Mouse (Mus musculus): ENCODE data around the gene Macc1. TPM values are rescaled to one million over a fixed set of nuclear protein-coding genes. Genes with fewer than 3 reads are reported as not detected.

Gene Macc1
- polyA plus RNA-seq, 1 experiment = not detected

DNA sequence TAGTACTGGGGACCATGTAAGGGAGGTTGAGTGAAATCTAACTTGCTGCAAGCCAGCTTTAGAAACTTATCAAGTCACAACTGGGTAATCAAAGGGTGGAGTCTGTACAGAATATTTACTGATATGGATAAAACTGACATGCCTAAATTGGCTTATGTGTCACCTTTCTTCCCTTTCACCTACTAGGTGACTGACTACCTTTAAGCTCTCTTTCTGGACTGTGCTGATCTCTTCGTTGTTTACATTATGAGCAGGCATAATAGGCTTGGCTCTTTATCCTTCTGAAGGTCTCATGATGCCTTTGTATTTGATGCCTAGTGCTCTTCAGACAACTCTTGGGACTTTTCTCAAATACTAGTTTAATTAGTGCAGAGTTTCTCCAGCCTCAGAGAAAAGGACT, 90.7 kb downstream of the Macc1 start:
- WGBS = 72% methylated on average over 1 of the region's 1 CpGs
- Histone ChIP-seq H3K4me3 (ENCODE audit: low read depth, low read length) (no peak overlapping the region), H3K27ac (ENCODE audit: insufficient read depth, low read depth, low read length) (no peak overlapping the region), H3K36me3 (ENCODE audit: control insufficient read depth, insufficient read depth, low read length) (no peaks in the 10 kb centered on the region), H3K4me1 (ENCODE audit: control insufficient read depth, insufficient read depth, insufficient read length, low read length) (no peaks in the 10 kb centered on the region), H3K27me3 (ENCODE audit: control insufficient read depth, insufficient read depth, low read length) (no peaks in the 10 kb centered on the region)
- TF ChIP-seq POLR2A (IDR thresholded peaks at IDR 0.05; ENCODE audit: low read depth, low read length) = no peak
- no peak for TF ChIP-seq CTCF (IDR thresholded peaks at IDR 0.05; ENCODE audit: extremely low read depth, insufficient read length, insufficient replicate concordance, low read depth, low read length)

DNA sequence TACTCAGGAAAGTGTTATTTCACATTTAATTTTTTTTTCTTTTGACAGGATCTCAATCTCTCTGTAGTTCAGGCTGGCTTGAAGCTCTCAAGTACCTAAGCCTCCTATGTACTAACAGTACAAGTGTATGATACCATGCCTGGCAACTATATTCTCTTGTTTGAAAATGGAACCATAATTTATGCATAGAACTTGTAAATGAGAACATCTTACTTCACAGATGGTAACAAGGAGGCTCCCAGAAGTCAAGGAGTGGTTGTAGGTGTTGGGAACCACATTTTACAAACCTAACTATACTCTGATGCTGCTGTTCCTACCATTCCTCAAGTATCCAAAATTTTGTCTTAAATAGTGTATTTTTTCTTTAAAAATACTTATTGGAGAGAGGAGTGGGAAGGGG, 96.5 kb downstream of the Macc1 start:
- Histone ChIP-seq H3K4me3 (ENCODE audit: low read depth, low read length) (no peak overlapping the region), H3K27me3 (ENCODE audit: control insufficient read depth, insufficient read depth, low read length) (no peaks in the 10 kb centered on the region), H3K4me1 (ENCODE audit: control insufficient read depth, insufficient read depth, insufficient read length, low read length) (no peaks in the 10 kb centered on the region), H3K36me3 (ENCODE audit: control insufficient read depth, insufficient read depth, low read length) (no peaks in the 10 kb centered on the region), H3K27ac (ENCODE audit: insufficient read depth, low read depth, low read length) (no peak overlapping the region)
- TF ChIP-seq POLR2A (IDR thresholded peaks at IDR 0.05; ENCODE audit: low read depth, low read length) = no peak
- no peak for TF ChIP-seq CTCF (IDR thresholded peaks at IDR 0.05; ENCODE audit: extremely low read depth, insufficient read length, insufficient replicate concordance, low read depth, low read length)

DNA sequence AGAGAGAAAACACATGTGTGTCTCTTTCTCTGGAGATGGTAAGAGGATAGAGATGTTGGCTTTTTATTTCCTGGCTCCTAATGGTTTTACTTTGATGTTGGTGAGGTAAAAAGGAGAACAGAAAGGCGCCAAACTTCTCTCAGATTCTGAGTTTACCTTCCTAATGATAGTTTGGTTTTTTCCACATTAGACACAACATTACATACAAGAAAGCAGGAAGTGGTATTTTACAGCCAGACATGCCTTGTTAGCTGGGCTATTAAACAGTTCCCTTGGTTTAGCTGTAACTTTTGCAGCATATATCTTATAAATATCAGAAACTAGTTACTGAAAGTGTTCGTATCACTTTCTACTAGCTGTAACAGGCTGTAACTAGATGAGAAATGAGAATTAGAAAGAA, 96.9 kb downstream of the Macc1 start:
- Histone ChIP-seq H3K27me3 (ENCODE audit: control insufficient read depth, insufficient read depth, low read length) (no peaks in the 10 kb centered on the region), H3K36me3 (ENCODE audit: control insufficient read depth, insufficient read depth, low read length) (no peaks in the 10 kb centered on the region), H3K4me3 (ENCODE audit: low read depth, low read length) (no peak overlapping the region), H3K4me1 (ENCODE audit: control insufficient read depth, insufficient read depth, insufficient read length, low read length) (no peaks in the 10 kb centered on the region), H3K27ac (ENCODE audit: insufficient read depth, low read depth, low read length) (no peak overlapping the region)
- no peak for TF ChIP-seq CTCF (IDR thresholded peaks at IDR 0.05; ENCODE audit: extremely low read depth, insufficient read length, insufficient replicate concordance, low read depth, low read length)
- no peak for TF ChIP-seq POLR2A (IDR thresholded peaks at IDR 0.05; ENCODE audit: low read depth, low read length)
- 77% methylated on average over 2 of the region's 2 CpGs for WGBS

DNA sequence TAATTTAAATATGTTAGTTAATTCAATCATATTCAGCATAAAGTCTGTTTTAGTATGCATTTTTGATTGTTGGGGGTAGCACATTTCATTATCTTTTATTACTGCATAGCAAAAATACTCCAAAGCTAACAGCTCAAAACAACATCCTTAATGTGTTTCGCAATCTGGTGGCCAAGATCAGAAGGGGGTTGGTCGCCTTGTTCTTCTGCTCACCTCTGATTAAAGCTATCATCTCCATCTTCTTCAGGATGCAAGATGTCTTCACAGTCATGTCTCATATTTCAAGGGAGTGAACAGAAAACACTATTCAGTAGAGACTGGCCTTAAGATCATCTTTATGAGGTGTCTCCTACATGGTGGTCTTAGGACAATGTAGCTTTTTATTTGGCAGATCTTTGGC, 97.9 kb downstream of the Macc1 start:
- Histone ChIP-seq H3K4me3 (ENCODE audit: low read depth, low read length) (no peak overlapping the region), H3K27me3 (ENCODE audit: control insufficient read depth, insufficient read depth, low read length) (no peaks in the 10 kb centered on the region), H3K36me3 (ENCODE audit: control insufficient read depth, insufficient read depth, low read length) (no peaks in the 10 kb centered on the region), H3K4me1 (ENCODE audit: control insufficient read depth, insufficient read depth, insufficient read length, low read length) (no peaks in the 10 kb centered on the region), H3K27ac (ENCODE audit: insufficient read depth, low read depth, low read length) (no peak overlapping the region)
- TF ChIP-seq CTCF (IDR thresholded peaks at IDR 0.05; ENCODE audit: extremely low read depth, insufficient read length, insufficient replicate concordance, low read depth, low read length) (no peak), POLR2A (IDR thresholded peaks at IDR 0.05; ENCODE audit: low read depth, low read length) (no peak)
- WGBS = 76% methylated on average over 2 of the region's 2 CpGs

DNA sequence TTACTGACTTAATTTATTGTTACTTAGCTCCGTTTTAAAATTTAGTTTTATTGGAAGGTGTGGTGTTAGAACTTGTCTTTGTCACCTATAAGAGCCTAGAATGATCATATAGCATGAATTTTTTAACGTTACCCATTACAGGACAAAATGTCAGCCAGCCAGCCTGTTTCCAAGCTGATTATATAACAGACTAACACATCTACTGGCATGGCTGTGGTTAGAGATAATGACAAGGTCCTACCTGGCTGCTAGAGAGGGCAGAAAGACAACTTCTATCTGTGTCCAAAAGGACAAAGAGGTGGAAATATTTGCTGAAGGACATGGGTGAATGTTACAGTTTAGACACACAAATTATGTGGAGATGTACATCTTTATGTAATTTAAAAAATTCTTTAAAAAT, 101.8 kb downstream of the Macc1 start:
- TF ChIP-seq POLR2A (IDR thresholded peaks at IDR 0.05; ENCODE audit: low read depth, low read length) (no peak), CTCF (IDR thresholded peaks at IDR 0.05; ENCODE audit: extremely low read depth, insufficient read length, insufficient replicate concordance, low read depth, low read length) (no peak)
- no peak overlapping the region for H3K4me3 ChIP-seq (ENCODE audit: low read depth, low read length)
- WGBS = 70% methylated on average over 2 of the region's 2 CpGs
- no peak overlapping the region for H3K27ac ChIP-seq (ENCODE audit: insufficient read depth, low read depth, low read length)
- no peaks in the 10 kb centered on the region for H3K4me1 ChIP-seq (ENCODE audit: control insufficient read depth, insufficient read depth, insufficient read length, low read length)
- no peaks in the 10 kb centered on the region for H3K27me3 ChIP-seq (ENCODE audit: control insufficient read depth, insufficient read depth, low read length)
- no peaks in the 10 kb centered on the region for H3K36me3 ChIP-seq (ENCODE audit: control insufficient read depth, insufficient read depth, low read length)

DNA sequence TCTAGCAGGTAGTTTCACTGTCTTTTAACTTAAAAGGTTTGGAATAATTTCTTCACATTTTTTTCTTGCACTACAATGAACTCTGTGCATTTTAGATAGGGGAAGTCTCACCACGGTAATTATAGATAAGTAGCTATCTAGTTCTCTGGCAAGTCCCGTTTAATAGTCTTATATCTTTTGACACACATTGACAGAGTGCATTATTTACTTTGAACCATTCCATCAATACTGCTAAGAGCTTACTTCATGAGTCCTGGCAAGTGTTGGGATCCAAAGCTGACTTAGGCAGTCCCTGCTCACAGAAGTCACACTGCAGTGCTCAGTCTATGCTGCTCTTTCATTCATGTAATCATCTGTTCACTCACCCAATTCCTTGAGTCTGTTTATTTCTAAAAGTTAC, 111.7 kb downstream of the Macc1 start:
- Histone ChIP-seq H3K4me3 (ENCODE audit: low read depth, low read length) (no peak overlapping the region), H3K27me3 (ENCODE audit: control insufficient read depth, insufficient read depth, low read length) (no peaks in the 10 kb centered on the region), H3K36me3 (ENCODE audit: control insufficient read depth, insufficient read depth, low read length) (no peaks in the 10 kb centered on the region), H3K27ac (ENCODE audit: insufficient read depth, low read depth, low read length) (no peak overlapping the region), H3K4me1 (ENCODE audit: control insufficient read depth, insufficient read depth, insufficient read length, low read length) (no peaks in the 10 kb centered on the region)
- no peak for TF ChIP-seq CTCF (IDR thresholded peaks at IDR 0.05; ENCODE audit: extremely low read depth, insufficient read length, insufficient replicate concordance, low read depth, low read length)
- TF ChIP-seq POLR2A (IDR thresholded peaks at IDR 0.05; ENCODE audit: low read depth, low read length) = no peak
- 27% methylated on average over 2 of the region's 2 CpGs for WGBS

DNA sequence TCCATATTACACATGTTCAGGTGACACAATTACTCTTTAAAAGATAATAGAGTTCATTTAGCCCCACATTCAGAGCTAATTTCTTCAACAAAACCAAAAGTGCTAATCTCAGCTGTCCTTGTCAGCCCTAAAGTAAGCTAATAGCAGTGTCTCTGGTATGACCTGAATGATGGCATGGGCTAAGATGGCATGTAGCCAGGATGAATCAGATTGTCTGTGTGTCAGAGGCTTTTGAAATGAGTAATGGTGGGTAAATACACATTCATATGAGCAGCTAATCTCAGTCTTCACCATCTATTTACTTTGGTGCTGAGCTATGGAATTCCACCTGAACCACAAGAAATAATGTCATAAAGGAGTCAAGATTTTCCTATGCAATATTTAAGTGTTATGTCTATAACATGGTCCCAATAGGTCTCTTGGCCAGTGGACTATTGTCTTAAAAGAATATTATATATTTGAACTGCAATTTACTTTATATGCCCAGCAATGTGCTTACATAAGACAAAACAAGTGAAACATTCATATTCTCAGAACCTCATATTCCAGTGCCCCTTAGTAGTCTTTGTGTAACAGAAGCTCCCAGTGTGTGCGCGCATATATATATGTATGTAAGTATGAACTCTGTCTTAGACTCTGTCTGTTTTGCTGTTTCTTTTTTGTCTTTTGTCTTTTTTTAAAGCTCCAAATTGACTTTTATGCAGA, 112.3 kb downstream of the Macc1 start:
- H3K27me3 ChIP-seq (ENCODE audit: control insufficient read depth, insufficient read depth, low read length) = no peaks in the 10 kb centered on the region
- no peaks in the 10 kb centered on the region for H3K4me1 ChIP-seq (ENCODE audit: control insufficient read depth, insufficient read depth, insufficient read length, low read length)
- TF ChIP-seq CTCF (IDR thresholded peaks at IDR 0.05; ENCODE audit: extremely low read depth, insufficient read length, insufficient replicate concordance, low read depth, low read length) (no peak), POLR2A (IDR thresholded peaks at IDR 0.05; ENCODE audit: low read depth, low read length) (no peak)
- H3K4me3 ChIP-seq (ENCODE audit: low read depth, low read length) = no peak overlapping the region
- H3K27ac ChIP-seq (ENCODE audit: insufficient read depth, low read depth, low read length) = no peak overlapping the region
- H3K36me3 ChIP-seq (ENCODE audit: control insufficient read depth, insufficient read depth, low read length) = no peaks in the 10 kb centered on the region
- 98% methylated on average over 2 of the region's 2 CpGs for WGBS

All from small intestine, adult 2 months (tissue).